Comparison of ENCODE assay signal across 11 mouse cellular contexts in genomic region chr11:119183684-119184310, GRCm38 (mm10). TPM values are rescaled to one million over a fixed set of nuclear protein-coding genes. Genes with fewer than 3 reads are reported as not detected.
DNase-seq lines count a peak whose midpoint lies in the region; ATAC-seq lines count a peak whose summit lies in the region.
"Had no signal": no experiment of that assay in that cellular context is flagged by ENCODE, and none has a peak within 500 bp of the region (broad histone marks: within the 10 kb centered on the region; RNA-seq: fewer than 3 reads in every experiment).

No protein-coding gene starts in this region.

- H3K36me3 ChIP-seq in forebrain, embryonic 13.5 days (ENCODE audit: poor library complexity, severe bottlenecking): 0 out of 2 replicates have a peak, but pooled peaks cover 6% of the 10 kb centered on the region
- H3K36me3 ChIP-seq in forebrain, embryonic 16.5 days (ENCODE audit: control insufficient read depth, insufficient read depth): no peaks in the 10 kb centered on the region
- no peaks in the 10 kb centered on the region for H3K36me3 ChIP-seq in neural tube, embryonic 12.5 days
- no peaks in the 10 kb centered on the region for H3K36me3 ChIP-seq in intestine, embryonic 15.5 days

- no peaks in the 10 kb centered on the region for H3K27me3 ChIP-seq in forebrain, embryonic 13.5 days
- no peaks in the 10 kb centered on the region for H3K27me3 ChIP-seq in forebrain, embryonic 16.5 days (replicated peaks; ENCODE audit: control insufficient read depth, insufficient read depth, low read length)
- no peaks in the 10 kb centered on the region for H3K27me3 ChIP-seq in neural tube, embryonic 12.5 days (replicated peaks)
- H3K27me3 ChIP-seq in intestine, embryonic 15.5 days (replicated peaks): no peaks in the 10 kb centered on the region
- H3K27me3 ChIP-seq: limb, embryonic 13.5 days had no signal

- 72% methylated on average over 15 of the region's 15 CpGs for WGBS in forebrain, embryonic 13.5 days
- 59% methylated on average over 15 of the region's 15 CpGs for WGBS in forebrain, embryonic 16.5 days
- 74% methylated on average over 15 of the region's 15 CpGs for WGBS in neural tube, embryonic 12.5 days
- 63% methylated on average over 15 of the region's 15 CpGs for WGBS in intestine, embryonic 15.5 days

- peak overlapping the region; percentile 19; the same call in 1 of the 2 replicates for H3K27ac ChIP-seq in forebrain, embryonic 13.5 days
- no peak overlapping the region for H3K27ac ChIP-seq in forebrain, embryonic 16.5 days (ENCODE audit: low read length)
- peak overlapping the region; percentile 15; the same call in 1 of the 2 replicates for H3K27ac ChIP-seq in neural tube, embryonic 12.5 days
- no peak overlapping the region for H3K27ac ChIP-seq in intestine, embryonic 15.5 days
- H3K27ac ChIP-seq: limb, embryonic 13.5 days had no signal

- H3K4me3 ChIP-seq in forebrain, embryonic 13.5 days: no peak overlapping the region
- no peak overlapping the region for H3K4me3 ChIP-seq in forebrain, embryonic 16.5 days (replicated peaks; ENCODE audit: low read length)
- H3K4me3 ChIP-seq in neural tube, embryonic 12.5 days: no peak overlapping the region
- no peak overlapping the region for H3K4me3 ChIP-seq in intestine, embryonic 15.5 days (replicated peaks)
- H3K4me3 ChIP-seq: limb, embryonic 13.5 days had no signal

- H3K4me1 ChIP-seq in forebrain, embryonic 13.5 days: peaks cover 66% of the 10 kb centered on the region
- H3K4me1 ChIP-seq in forebrain, embryonic 16.5 days (replicated peaks; ENCODE audit: control insufficient read depth, insufficient read depth, low read length): peaks cover 38% of the 10 kb centered on the region
- peaks cover 54% of the 10 kb centered on the region for H3K4me1 ChIP-seq in neural tube, embryonic 12.5 days
- peaks cover 23% of the 10 kb centered on the region for H3K4me1 ChIP-seq in intestine, embryonic 15.5 days (replicated peaks)

- DNase-seq in neural tube, embryonic 10.5 days (ENCODE audit: extremely low spot score, low spot score): no peak
- DNase-seq in naive thymus-derived CD4-positive, alpha-beta T cell, adult 2 months (ENCODE audit: low read depth): peak; percentile 61
- DNase-seq in spleen, postnatal 10 days (ENCODE audit: low spot score in 2 of 2): no peak
- DNase-seq in cerebellum, adult 11-12 months: no peak
- DNase-seq: cerebellum, adult 8-10 months; heart, postnatal 14 days had no signal

- no peaks in the 10 kb centered on the region for H3K9me3 ChIP-seq in forebrain, embryonic 13.5 days (replicated peaks)
- no peaks in the 10 kb centered on the region for H3K9me3 ChIP-seq in forebrain, embryonic 16.5 days (ENCODE audit: control insufficient read depth, low read length)
- H3K9me3 ChIP-seq in neural tube, embryonic 12.5 days: no peaks in the 10 kb centered on the region
- no peaks in the 10 kb centered on the region for H3K9me3 ChIP-seq in intestine, embryonic 15.5 days
- H3K9me3 ChIP-seq: limb, embryonic 13.5 days had no signal

- no peak overlapping the region for H3K9ac ChIP-seq in forebrain, embryonic 13.5 days
- H3K9ac ChIP-seq in forebrain, embryonic 16.5 days (replicated peaks; ENCODE audit: low read depth, low read length): no peak overlapping the region
- H3K9ac ChIP-seq in neural tube, embryonic 12.5 days: no peak overlapping the region
- no peak overlapping the region for H3K9ac ChIP-seq in intestine, embryonic 15.5 days
- H3K9ac ChIP-seq: limb, embryonic 13.5 days had no signal

- no peak for ATAC-seq in forebrain, embryonic 13.5 days
- ATAC-seq in forebrain, embryonic 16.5 days: no peak
- no peak for ATAC-seq in neural tube, embryonic 12.5 days (ENCODE audit: low FRiP score, low read depth)
- ATAC-seq in intestine, embryonic 15.5 days: peak; percentile 27; the same call in 1 of the 2 replicates

- no peak overlapping the region for H3K4me2 ChIP-seq in forebrain, embryonic 13.5 days
- H3K4me2 ChIP-seq in forebrain, embryonic 16.5 days (ENCODE audit: low read length): no peak overlapping the region
- H3K4me2 ChIP-seq in neural tube, embryonic 12.5 days (replicated peaks): no peak overlapping the region
- H3K4me2 ChIP-seq in intestine, embryonic 15.5 days (replicated peaks): no peak overlapping the region
- H3K4me2 ChIP-seq: limb, embryonic 13.5 days had no signal

RNA-seq across cellular contexts. Expression of gene Tbc1d16, which starts 44.5 kb away (rescaled TPM):
- polyA plus RNA-seq in forebrain, embryonic 13.5 days (2015; fragmentation: Nextera tagmentation; extraction: Ambion mirVana): 45.3 and 46.0 TPM in 2 replicates
- polyA plus RNA-seq in forebrain, embryonic 16.5 days (2015; fragmentation: Nextera tagmentation; extraction: Ambion mirVana): 52.3 and 54.6 TPM in 2 replicates
- 26.0 and 38.1 TPM in 2 replicates for polyA plus RNA-seq in neural tube, embryonic 12.5 days (2016; fragmentation: Nextera tagmentation; extraction: Ambion mirVana)
- polyA plus RNA-seq in intestine, embryonic 15.5 days (2015; fragmentation: Nextera tagmentation; extraction: Ambion mirVana): 13.9 and 15.3 TPM in 2 replicates

RNA-seq across cellular contexts. Expression of gene Ccdc40, which starts 44.6 kb away (rescaled TPM):
- polyA plus RNA-seq in forebrain, embryonic 13.5 days (2015; fragmentation: Nextera tagmentation; extraction: Ambion mirVana): 14.3 and 17.2 TPM in 2 replicates
- polyA plus RNA-seq in forebrain, embryonic 16.5 days (2015; fragmentation: Nextera tagmentation; extraction: Ambion mirVana): 11.5 and 14.1 TPM in 2 replicates
- 11.5 and 18.0 TPM in 2 replicates for polyA plus RNA-seq in neural tube, embryonic 12.5 days (2016; fragmentation: Nextera tagmentation; extraction: Ambion mirVana)
- polyA plus RNA-seq in intestine, embryonic 15.5 days (2015; fragmentation: Nextera tagmentation; extraction: Ambion mirVana): 2.5 and 2.6 TPM in 2 replicates

Comparison
In these comparisons a context has a peak if more than half of its experiments do, and no peak if none do; other contexts are left out.
1. H3K27ac ChIP-seq: peak in forebrain, embryonic 13.5 days (single experiment) and neural tube, embryonic 12.5 days (single experiment); none in forebrain, embryonic 16.5 days (single experiment) and intestine, embryonic 15.5 days (single experiment).